Mouse (Mus musculus): ENCODE data around the gene Zfp446. TPM values are rescaled to one million over a fixed set of nuclear protein-coding genes. Genes with fewer than 3 reads are reported as not detected.

Gene Zfp446
- polyA plus RNA-seq, 1 experiment = 4.1 TPM

GRCm38 (mm10) chr7:12961511-12962141 is 16.0 kb upstream of the Zfp446 start:
- H3K4me1 ChIP-seq (ENCODE audit: control insufficient read depth, insufficient read depth, insufficient read length) = peaks cover 6% of the 10 kb centered on the region; the same call in 1 of the 2 replicates
- TF ChIP-seq CTCF (IDR thresholded peaks at IDR 0.05; ENCODE audit: extremely low read depth, insufficient read depth, insufficient read length, insufficient replicate concordance) = no peak
- peak; percentile 19 for TF ChIP-seq POLR2A (IDR thresholded peaks at IDR 0.05; ENCODE audit: low read depth, low read length)
- H3K27ac ChIP-seq (ENCODE audit: insufficient read depth, low read length) = peak overlapping the region; percentile 60
- peak overlapping the region; percentile 71 for H3K4me3 ChIP-seq (ENCODE audit: extremely low read depth, insufficient read depth, insufficient read length)
- WGBS = under 1% methylated on average over 29 of the region's 29 CpGs
- DNase-seq (ENCODE audit: low read depth in 1 of 2, low spot score in 2 of 2) = peak; percentile 48 to 75
- no peaks in the 10 kb centered on the region for H3K36me3 ChIP-seq (ENCODE audit: control insufficient read depth, insufficient read depth, low read length)
- no peaks in the 10 kb centered on the region for H3K27me3 ChIP-seq (ENCODE audit: control insufficient read depth, insufficient read depth, low read length)

DNA sequence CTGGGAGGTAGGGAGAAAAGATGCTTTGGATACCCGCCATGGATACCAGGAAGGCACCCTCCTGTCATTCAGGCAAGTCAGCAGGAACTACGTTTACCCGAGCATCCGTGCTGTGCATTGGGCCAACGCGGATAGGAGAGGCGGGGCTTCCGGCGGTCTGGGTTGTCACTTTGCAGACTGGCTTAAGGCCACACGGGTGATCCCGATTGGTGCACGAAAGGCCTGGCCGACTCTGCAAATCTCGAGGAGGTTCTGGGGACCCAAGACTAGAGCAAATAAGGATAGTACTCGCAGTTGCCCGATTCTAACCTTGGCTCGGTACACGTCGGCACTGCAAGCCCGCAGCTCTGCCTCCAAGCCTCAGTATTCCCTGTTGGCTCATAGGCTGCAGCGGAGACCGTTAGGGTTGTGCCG is 12.0 kb upstream of the Zfp446 start, which contains the start of gene Zfp324:
Gene Zfp324 (plus strand): TSS at position 161 of the 414 bp plus-strand sequence.
- 0% methylated on average over 23 of the region's 23 CpGs for WGBS
- DNase-seq (ENCODE audit: low read depth in 1 of 2, low spot score in 2 of 2) = peak; percentile 63 to 87
- Histone ChIP-seq H3K4me3 (ENCODE audit: extremely low read depth, insufficient read depth, insufficient read length) (peak within 1 kb of the TSS; percentile 79), H3K27ac (ENCODE audit: insufficient read depth, low read length) (peak within 1 kb of the TSS; percentile 73), H3K36me3 (ENCODE audit: control insufficient read depth, insufficient read depth, low read length) (peaks cover 14% of the 10 kb centered on the region), H3K27me3 (ENCODE audit: control insufficient read depth, insufficient read depth, low read length) (no peaks in the 10 kb centered on the region), H3K4me1 (ENCODE audit: control insufficient read depth, insufficient read depth, insufficient read length) (peaks cover 6% of the 10 kb centered on the region; the same call in 1 of the 2 replicates)
- TF ChIP-seq CTCF (IDR thresholded peaks at IDR 0.05; ENCODE audit: extremely low read depth, insufficient read depth, insufficient read length, insufficient replicate concordance) = no peak
- TF ChIP-seq POLR2A (IDR thresholded peaks at IDR 0.05; ENCODE audit: low read depth, low read length) = peak; percentile 48

DNA sequence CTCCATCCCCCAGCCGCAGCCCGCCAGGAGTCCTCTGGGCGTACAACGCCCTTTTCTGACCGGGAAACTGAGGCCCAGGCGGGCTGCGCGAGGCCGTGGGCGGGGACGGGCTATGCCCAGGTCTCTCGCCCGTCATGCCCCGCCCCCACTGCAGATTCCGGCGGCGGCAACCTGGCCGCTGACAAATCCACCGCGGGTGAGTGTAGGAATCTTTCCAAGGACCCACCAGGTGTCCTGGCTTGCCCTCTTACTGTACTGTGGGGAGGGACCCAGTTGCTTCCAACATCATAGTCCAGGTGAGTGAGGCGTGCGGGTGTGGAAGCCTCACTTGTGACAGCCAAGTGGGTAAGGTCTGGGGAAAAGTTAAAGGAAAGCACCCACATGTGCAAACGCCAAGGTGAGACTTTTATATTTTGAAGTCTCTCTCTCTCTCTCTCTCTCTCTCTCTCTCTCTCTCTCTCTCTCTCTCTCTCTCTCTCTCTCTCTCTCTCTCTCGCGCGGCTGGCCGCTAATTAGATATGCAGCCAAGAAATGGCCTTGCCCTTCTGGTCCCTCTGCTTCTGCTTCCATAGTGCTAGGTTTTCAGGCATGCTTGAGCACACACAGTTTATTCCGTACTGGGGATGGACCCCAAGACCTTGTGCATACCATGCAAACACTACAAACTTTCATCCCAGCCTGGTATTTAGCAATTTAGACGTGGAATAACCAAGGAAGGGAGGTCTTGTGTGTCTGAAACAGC is 11.4 kb upstream of the Zfp446 start:
- DNase-seq (ENCODE audit: low read depth in 1 of 2, low spot score in 2 of 2) = peak in 1 of 2 experiments; percentile 64
- H3K4me1 ChIP-seq (ENCODE audit: control insufficient read depth, insufficient read depth, insufficient read length) = peaks cover 6% of the 10 kb centered on the region; the same call in 1 of the 2 replicates
- TF ChIP-seq POLR2A (IDR thresholded peaks at IDR 0.05; ENCODE audit: low read depth, low read length) (no peak), CTCF (IDR thresholded peaks at IDR 0.05; ENCODE audit: extremely low read depth, insufficient read depth, insufficient read length, insufficient replicate concordance) (no peak)
- H3K27me3 ChIP-seq (ENCODE audit: control insufficient read depth, insufficient read depth, low read length) = no peaks in the 10 kb centered on the region
- H3K36me3 ChIP-seq (ENCODE audit: control insufficient read depth, insufficient read depth, low read length) = peaks cover 19% of the 10 kb centered on the region
- peak overlapping the region; percentile 79 for H3K4me3 ChIP-seq (ENCODE audit: extremely low read depth, insufficient read depth, insufficient read length)
- WGBS = 1% methylated on average over 29 of the region's 29 CpGs
- peak overlapping the region; percentile 73 for H3K27ac ChIP-seq (ENCODE audit: insufficient read depth, low read length)

DNA sequence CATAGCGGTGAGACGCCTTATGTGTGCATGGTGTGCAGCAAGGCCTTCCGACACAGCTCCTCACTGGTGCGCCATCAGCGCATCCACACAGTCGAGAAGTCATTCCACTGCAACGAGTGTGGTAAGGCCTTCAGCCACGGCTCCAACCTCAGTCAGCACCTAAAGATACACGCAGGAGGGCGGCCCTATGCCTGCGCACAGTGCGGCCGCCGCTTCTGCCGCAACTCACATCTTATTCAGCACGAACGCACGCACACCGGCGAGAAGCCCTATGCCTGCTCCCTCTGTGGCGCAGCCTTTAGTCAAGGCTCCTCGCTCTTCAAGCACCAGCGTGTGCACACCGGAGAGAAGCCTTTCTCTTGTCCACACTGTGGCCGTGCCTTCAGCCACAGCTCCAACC is 6.7 kb upstream of the Zfp446 start:
- Histone ChIP-seq H3K4me3 (ENCODE audit: extremely low read depth, insufficient read depth, insufficient read length) (no peak overlapping the region), H3K36me3 (ENCODE audit: control insufficient read depth, insufficient read depth, low read length) (peaks cover 20% of the 10 kb centered on the region), H3K27ac (ENCODE audit: insufficient read depth, low read length) (no peak overlapping the region), H3K4me1 (ENCODE audit: control insufficient read depth, insufficient read depth, insufficient read length) (peaks cover 3% of the 10 kb centered on the region; the same call in 1 of the 2 replicates), H3K27me3 (ENCODE audit: control insufficient read depth, insufficient read depth, low read length) (no peaks in the 10 kb centered on the region)
- TF ChIP-seq CTCF (IDR thresholded peaks at IDR 0.05; ENCODE audit: extremely low read depth, insufficient read depth, insufficient read length, insufficient replicate concordance) = no peak
- DNase-seq (ENCODE audit: low read depth in 1 of 2, low spot score in 2 of 2) = no peak
- 97% methylated on average over 25 of the region's 25 CpGs for WGBS

DNA sequence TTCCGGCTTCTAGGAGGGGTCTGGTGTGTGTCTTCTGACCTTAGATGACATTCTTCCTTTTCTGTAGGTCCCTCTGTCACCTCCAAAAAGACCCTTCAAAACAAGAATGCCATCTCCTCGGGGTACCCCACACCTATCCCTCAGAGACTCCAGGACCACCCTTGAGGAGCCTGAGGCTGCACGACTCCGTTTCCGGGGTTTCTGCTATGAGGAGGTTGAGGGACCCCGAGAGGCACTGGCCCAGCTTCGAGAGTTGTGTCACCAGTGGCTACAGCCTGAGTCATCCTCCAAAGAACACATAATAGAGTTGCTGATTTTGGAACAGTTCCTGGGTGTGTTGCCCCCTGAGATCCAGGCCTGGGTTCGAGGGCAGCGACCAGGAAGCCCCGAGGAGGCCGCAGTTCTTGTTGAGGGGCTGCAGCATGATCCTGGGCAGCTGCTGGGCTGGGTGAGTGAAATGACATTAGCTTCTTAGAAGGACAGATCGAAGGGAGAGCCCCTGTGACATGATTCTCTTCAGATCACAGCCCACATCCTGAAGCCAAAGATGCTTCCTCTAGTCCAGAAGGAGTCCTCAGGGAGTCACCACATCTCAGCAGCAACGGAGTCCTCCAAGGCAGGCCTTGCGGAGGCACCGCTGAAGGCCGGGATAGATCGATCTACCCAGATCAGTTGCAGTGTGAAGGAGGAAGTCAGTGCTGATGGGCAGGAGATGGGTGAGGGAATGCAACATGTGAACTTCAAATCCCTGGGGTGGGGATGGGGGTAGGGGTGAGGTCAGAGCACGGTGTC is 1.5 kb downstream of the Zfp446 start:
- no peak overlapping the region for H3K27ac ChIP-seq (ENCODE audit: insufficient read depth, low read length)
- 70% methylated on average over 18 of the region's 18 CpGs for WGBS
- no peak overlapping the region for H3K4me3 ChIP-seq (ENCODE audit: extremely low read depth, insufficient read depth, insufficient read length)
- peaks cover 5% of the 10 kb centered on the region; the same call in 1 of the 2 replicates for H3K4me1 ChIP-seq (ENCODE audit: control insufficient read depth, insufficient read depth, insufficient read length)
- H3K36me3 ChIP-seq (ENCODE audit: control insufficient read depth, insufficient read depth, low read length) = no peaks in the 10 kb centered on the region
- TF ChIP-seq POLR2A (IDR thresholded peaks at IDR 0.05; ENCODE audit: low read depth, low read length) (no peak), CTCF (IDR thresholded peaks at IDR 0.05; ENCODE audit: extremely low read depth, insufficient read depth, insufficient read length, insufficient replicate concordance) (no peak)
- no peaks in the 10 kb centered on the region for H3K27me3 ChIP-seq (ENCODE audit: control insufficient read depth, insufficient read depth, low read length)
- DNase-seq (ENCODE audit: low read depth in 1 of 2, low spot score in 2 of 2) = no peak

GRCm38 (mm10) chr7:12979776-12980175 is 2.1 kb downstream of the Zfp446 start:
- no peak for TF ChIP-seq POLR2A (IDR thresholded peaks at IDR 0.05; ENCODE audit: low read depth, low read length)
- no peak for TF ChIP-seq CTCF (IDR thresholded peaks at IDR 0.05; ENCODE audit: extremely low read depth, insufficient read depth, insufficient read length, insufficient replicate concordance)

More at GRCm38 (mm10) chr7:12979776-12980175, 2.1 kb downstream of the Zfp446 start:
- DNase-seq (ENCODE audit: low read depth in 1 of 2, low spot score in 2 of 2) = no peak
- WGBS = 86% methylated on average over 6 of the region's 6 CpGs
- Histone ChIP-seq H3K27me3 (ENCODE audit: control insufficient read depth, insufficient read depth, low read length) (no peaks in the 10 kb centered on the region), H3K4me3 (ENCODE audit: extremely low read depth, insufficient read depth, insufficient read length) (no peak overlapping the region), H3K36me3 (ENCODE audit: control insufficient read depth, insufficient read depth, low read length) (no peaks in the 10 kb centered on the region), H3K27ac (ENCODE audit: insufficient read depth, low read length) (no peak overlapping the region), H3K4me1 (ENCODE audit: control insufficient read depth, insufficient read depth, insufficient read length) (peaks cover 5% of the 10 kb centered on the region; the same call in 1 of the 2 replicates)

Measured in spleen, adult 2 months (tissue).